Mouse (Mus musculus) intestine, postnatal 0 days (tissue): ENCODE results near the gene Pcp4. TPM values are rescaled to one million over a fixed set of nuclear protein-coding genes. Genes with fewer than 3 reads are reported as not detected.

Source experiments
- ATAC-seq: fragments of 200-750 bp; cut with Nextera tagmentation; 2 replicates; pipeline ENCODE4 v1.8.0; 2017; ENCODE audit warnings: mild to moderate bottlenecking, moderate TSS enrichment, moderate library complexity
- H3K27ac ChIP-seq: fragments of 300-500 bp; sonication (generic); 2 replicates; pipeline ENCODE4 v1.5.1; 2014; ENCODE audit warnings: mild to moderate bottlenecking, low read depth, low read length, moderate library complexity
- H3K27me3 ChIP-seq: fragments of 300-500 bp; sonication (generic); replicated peaks from 2 replicates; pipeline ENCODE4 v1.6.1; 2014; ENCODE audit warnings: low read length, mixed read lengths; ENCODE audit not compliant: control insufficient read depth, insufficient read depth
- H3K36me3 ChIP-seq: fragments of 300-500 bp; sonication (generic); 2 replicates; pipeline ENCODE4 v1.6.1; 2014; ENCODE audit warnings: mild to moderate bottlenecking, moderate library complexity; ENCODE audit not compliant: control insufficient read depth, insufficient read depth
- H3K4me1 ChIP-seq: fragments of 300-500 bp; sonication (generic); replicated peaks from 2 replicates; pipeline ENCODE4 v1.6.1; 2014; ENCODE audit warnings: antibody characterized with exemption, low read length, mixed read lengths; ENCODE audit not compliant: control insufficient read depth, insufficient read depth
- H3K4me2 ChIP-seq: fragments of 300-500 bp; sonication (generic); replicated peaks from 2 replicates; pipeline ENCODE4 v1.6.1; 2014; ENCODE audit warnings: low read depth, mild to moderate bottlenecking, moderate library complexity
- H3K4me3 ChIP-seq: fragments of 300-500 bp; sonication (generic); 2 replicates; pipeline ENCODE4 v1.5.1; 2014; ENCODE audit warnings: low read depth, low read length
- H3K9ac ChIP-seq: fragments of 300-500 bp; sonication (generic); 2 replicates; pipeline ENCODE4 v1.6.1; 2014; ENCODE audit warnings: mild to moderate bottlenecking, low read depth, low read length
- H3K9me3 ChIP-seq: fragments of 300-500 bp; sonication (generic); 2 replicates; pipeline ENCODE4 v1.6.1; 2016; ENCODE audit warnings: mixed run types; ENCODE audit not compliant: control insufficient read depth
- CTCF ChIP-seq: sonication (generic); IDR thresholded peaks from 2 replicates; pipeline ENCODE4 v1.5.1; 2016; ENCODE audit warnings: low read depth, mild to moderate bottlenecking, control low read depth, antibody characterized with exemption, moderate library complexity
- WGBS: fragments of 180-500 bp; shearing (Covaris S2); extraction: QIAGEN DNeasy Blood & Tissue Kit; methylation state at CpG from one replicate; pipeline ENCODE4 v1.1.7; 2014; 5-methylcytosine and 5-hydroxymethylcytosine counted together
- polyA plus RNA-seq: library from polyadenylated mRNA; unstranded; fragments of >200 nt; fragmentation: Nextera tagmentation; extraction: Ambion mirVana; gene quantifications from 2 replicates; pipeline ENCODE4 v1.2.1, GENCODE M21; 2015

Gene Pcp4
- polyA plus RNA-seq, 1 experiment from 2014 or later = 80.8 TPM

DNA sequence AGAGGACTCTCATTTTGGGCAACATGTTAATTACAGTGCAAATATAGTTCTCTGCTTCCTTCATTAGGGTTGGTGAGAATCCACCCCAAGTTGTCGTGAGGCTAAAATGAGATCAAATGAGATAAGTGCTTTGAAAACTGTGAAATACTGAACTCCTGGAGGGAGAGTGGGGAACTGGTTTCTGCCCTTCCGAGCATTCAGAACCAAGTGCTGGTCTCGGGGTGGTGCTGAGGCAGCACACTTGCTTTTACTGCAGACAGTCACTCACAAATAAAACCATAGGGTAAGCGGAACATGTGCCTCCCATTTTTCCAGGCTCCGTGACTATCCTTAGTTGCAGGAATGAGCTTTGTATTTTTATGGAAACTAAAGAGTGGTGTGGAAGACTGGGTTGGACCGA lies 26.7 kb downstream of the Pcp4 start:
- Histone ChIP-seq H3K9ac (no peak overlapping the region), H3K4me1 (no peaks in the 10 kb centered on the region), H3K9me3 (no peaks in the 10 kb centered on the region), H3K27ac (no peak overlapping the region), H3K27me3 (no peaks in the 10 kb centered on the region), H3K4me2 (no peak overlapping the region), H3K36me3 (no peaks in the 10 kb centered on the region), H3K4me3 (no peak overlapping the region)
- TF ChIP-seq CTCF = no peak
- ATAC-seq = no peak
- 74% methylated on average over 6 of the region's 6 CpGs for WGBS

DNA sequence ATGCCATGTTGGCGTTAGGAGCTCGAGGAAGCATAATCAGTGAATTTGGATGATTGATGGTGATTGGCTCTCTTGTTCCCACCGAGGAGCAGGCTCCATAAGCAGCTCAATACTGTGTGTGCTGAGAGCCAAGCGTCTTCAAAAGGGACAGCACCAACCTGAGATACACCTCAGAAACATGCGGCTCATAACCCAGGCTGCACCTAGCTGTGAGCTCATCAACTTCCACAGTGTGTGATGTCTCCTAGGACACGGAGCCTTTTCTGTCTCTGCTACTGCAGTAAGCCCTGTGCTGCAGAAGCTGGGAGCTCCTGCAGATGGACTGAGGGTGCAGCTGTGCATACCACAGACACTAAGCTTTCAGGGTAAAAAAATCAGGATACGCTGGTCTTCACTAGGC lies 31.5 kb downstream of the Pcp4 start:
- Histone ChIP-seq H3K4me2 (no peak overlapping the region), H3K4me1 (no peaks in the 10 kb centered on the region), H3K27me3 (no peaks in the 10 kb centered on the region), H3K27ac (no peak overlapping the region), H3K4me3 (no peak overlapping the region), H3K36me3 (no peaks in the 10 kb centered on the region), H3K9ac (no peak overlapping the region), H3K9me3 (no peaks in the 10 kb centered on the region)
- no peak for ATAC-seq
- 34% methylated on average over 7 of the region's 7 CpGs for WGBS
- TF ChIP-seq CTCF = no peak

DNA sequence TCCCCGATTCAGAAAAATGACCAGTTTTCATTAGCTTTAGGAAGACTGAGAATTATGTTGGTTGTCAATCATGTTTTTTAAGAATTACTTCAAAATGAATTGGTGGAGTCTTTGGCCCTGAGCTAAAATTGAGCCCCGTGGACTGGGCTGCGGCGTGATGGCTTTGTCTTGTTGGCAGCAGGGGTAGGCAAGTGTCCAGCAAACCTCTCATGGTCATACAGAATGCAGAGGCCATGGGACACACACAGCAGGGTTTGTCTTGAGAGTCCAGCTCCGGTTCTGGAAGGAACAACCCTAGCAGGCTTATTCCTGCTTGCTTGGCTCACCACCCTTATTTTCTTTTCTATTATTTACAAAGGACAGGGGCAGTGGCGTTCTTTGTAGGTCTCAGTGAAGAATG lies 33.8 kb downstream of the Pcp4 start:
- no peaks in the 10 kb centered on the region for H3K36me3 ChIP-seq
- no peak for ATAC-seq
- no peak for TF ChIP-seq CTCF
- no peaks in the 10 kb centered on the region for H3K4me1 ChIP-seq
- no peak overlapping the region for H3K27ac ChIP-seq
- WGBS = 85% methylated on average over 6 of the region's 6 CpGs
- H3K27me3 ChIP-seq = no peaks in the 10 kb centered on the region
- H3K4me2 ChIP-seq = no peak overlapping the region
- no peaks in the 10 kb centered on the region for H3K9me3 ChIP-seq
- no peak overlapping the region for H3K9ac ChIP-seq
- H3K4me3 ChIP-seq = no peak overlapping the region

DNA sequence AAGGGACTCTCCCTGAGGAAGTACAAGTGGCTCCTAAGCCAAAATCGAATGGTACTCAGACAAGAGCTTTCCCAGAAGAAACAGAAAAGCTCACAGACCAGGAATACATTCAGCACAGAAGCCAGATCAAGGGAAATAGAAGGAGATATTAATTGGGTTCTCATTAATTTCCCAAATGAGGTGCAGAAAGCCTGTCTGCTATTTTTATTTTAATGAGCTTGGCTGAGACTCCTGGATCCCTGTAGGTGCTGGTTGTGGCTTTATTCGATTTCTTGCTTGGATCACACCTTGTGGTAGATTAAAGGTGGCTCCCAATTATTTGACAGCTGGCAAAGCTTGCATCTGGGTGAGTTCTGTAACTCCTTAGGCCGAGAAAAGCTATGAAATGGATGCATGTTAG lies 35.2 kb downstream of the Pcp4 start:
- Histone ChIP-seq H3K9ac (no peak overlapping the region), H3K9me3 (no peaks in the 10 kb centered on the region), H3K27ac (no peak overlapping the region), H3K4me2 (no peak overlapping the region), H3K4me3 (no peak overlapping the region), H3K27me3 (no peaks in the 10 kb centered on the region), H3K36me3 (no peaks in the 10 kb centered on the region), H3K4me1 (no peaks in the 10 kb centered on the region)
- no peak for TF ChIP-seq CTCF
- no peak for ATAC-seq
- WGBS = 72% methylated on average over 3 of the region's 3 CpGs

DNA sequence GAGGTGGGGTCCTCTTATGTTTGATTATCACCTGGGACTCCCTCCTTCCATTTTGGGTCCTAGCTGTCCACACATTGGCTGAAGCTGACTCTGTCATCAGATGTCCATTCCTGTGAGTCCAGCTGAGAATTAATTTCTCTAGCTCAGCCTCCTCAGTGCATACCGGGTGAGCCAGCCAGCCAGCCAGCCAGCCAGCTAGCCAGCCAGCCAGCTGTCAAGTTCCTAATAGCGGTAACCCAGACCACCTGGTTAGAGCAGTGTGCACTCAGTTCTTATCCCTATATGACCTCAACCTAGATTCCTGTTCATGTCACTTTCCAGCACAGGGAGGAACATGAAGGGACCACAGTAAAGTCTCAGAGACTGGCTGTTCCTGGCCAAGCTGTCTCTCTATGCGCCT lies 47.1 kb downstream of the Pcp4 start:
- no peaks in the 10 kb centered on the region for H3K36me3 ChIP-seq
- no peak overlapping the region for H3K4me2 ChIP-seq
- no peak overlapping the region for H3K4me3 ChIP-seq
- no peaks in the 10 kb centered on the region for H3K27me3 ChIP-seq
- no peak overlapping the region for H3K9ac ChIP-seq
- no peaks in the 10 kb centered on the region for H3K9me3 ChIP-seq
- TF ChIP-seq CTCF = no peak
- no peaks in the 10 kb centered on the region for H3K4me1 ChIP-seq
- no peak for ATAC-seq
- 85% methylated on average over 3 of the region's 3 CpGs for WGBS
- no peak overlapping the region for H3K27ac ChIP-seq

DNA sequence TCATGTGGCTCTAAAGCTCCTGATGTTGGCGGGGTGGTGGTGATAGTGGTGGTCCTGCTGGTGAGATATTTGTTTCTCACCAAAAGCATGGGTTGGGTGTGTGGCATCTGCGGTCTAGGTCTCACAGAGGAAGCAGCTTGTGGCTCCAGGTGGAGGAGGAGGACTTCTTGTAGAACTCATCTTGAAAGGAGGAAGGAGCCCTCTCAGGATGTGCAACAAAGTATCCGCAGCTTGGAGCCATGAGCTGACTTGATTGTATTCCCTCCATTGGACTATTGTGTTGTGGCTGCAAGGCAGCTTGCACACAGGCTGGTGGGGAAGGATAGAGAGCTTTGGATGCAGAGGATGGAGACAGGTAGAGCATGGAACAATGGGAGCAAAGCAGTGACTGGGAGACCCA lies 60.1 kb downstream of the Pcp4 start:
- 95% methylated on average over 3 of the region's 3 CpGs for WGBS
- no peak overlapping the region for H3K4me3 ChIP-seq
- H3K27ac ChIP-seq = no peak overlapping the region
- no peak overlapping the region for H3K4me2 ChIP-seq
- H3K9ac ChIP-seq = no peak overlapping the region
- no peaks in the 10 kb centered on the region for H3K27me3 ChIP-seq
- no peak for TF ChIP-seq CTCF
- no peak for ATAC-seq
- no peaks in the 10 kb centered on the region for H3K4me1 ChIP-seq
- no peaks in the 10 kb centered on the region for H3K9me3 ChIP-seq
- no peaks in the 10 kb centered on the region for H3K36me3 ChIP-seq

DNA sequence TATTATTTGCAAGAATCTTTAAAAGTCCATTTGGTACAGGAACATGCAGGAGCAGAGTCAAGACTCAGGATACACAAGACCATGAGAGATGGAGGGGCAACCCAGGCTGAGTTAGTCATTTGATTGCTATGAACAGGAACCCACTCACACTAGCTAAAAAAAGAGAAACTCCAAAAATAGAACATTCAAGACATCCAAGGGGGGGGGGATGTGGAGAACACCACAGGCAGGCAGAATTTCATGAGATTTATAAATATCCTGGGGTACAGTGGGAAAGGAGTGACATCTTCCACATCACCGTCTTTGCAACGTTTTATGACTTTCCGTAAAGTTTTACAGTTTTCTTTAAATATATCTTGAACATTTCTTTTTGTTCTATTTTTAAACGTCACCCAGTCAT lies 61.1 kb downstream of the Pcp4 start:
- Histone ChIP-seq H3K9ac (no peak overlapping the region), H3K4me2 (no peak overlapping the region), H3K9me3 (no peaks in the 10 kb centered on the region), H3K36me3 (no peaks in the 10 kb centered on the region), H3K4me1 (no peaks in the 10 kb centered on the region), H3K27me3 (no peaks in the 10 kb centered on the region), H3K27ac (no peak overlapping the region), H3K4me3 (no peak overlapping the region)
- TF ChIP-seq CTCF = no peak
- 71% methylated on average over 4 of the region's 4 CpGs for WGBS
- ATAC-seq = no peak
